Mouse (Mus musculus): ENCODE results near the gene Cyp3a13. TPM values are rescaled to one million over a fixed set of nuclear protein-coding genes. Genes with fewer than 3 reads are reported as not detected.

Gene Cyp3a13
- 0.09 TPM for polyA plus RNA-seq (2017; shearing (Covaris generic))

DNA sequence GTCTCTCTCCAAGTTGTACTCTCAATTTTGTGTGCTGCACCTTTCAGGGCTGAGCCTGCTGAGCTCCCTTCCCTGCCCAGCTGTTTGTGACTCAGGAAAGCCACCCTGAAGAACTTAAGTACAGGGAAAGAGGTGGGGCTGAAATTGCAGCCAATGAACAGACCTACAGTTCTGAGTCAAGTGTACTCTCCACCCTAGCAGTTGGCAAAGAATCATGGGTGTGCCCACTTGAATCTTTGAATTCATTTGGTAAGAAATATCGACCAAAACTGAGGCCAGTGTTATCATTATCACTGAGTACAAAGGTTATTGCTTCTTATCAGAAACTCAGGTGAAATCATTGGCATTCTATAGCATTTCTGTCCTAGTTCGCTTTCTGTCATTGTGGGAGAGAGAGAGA is at the start of gene Cyp3a13:
Cyp3a13 (minus strand) TSS at position 88 of the 400 bp plus-strand sequence.

DNA sequence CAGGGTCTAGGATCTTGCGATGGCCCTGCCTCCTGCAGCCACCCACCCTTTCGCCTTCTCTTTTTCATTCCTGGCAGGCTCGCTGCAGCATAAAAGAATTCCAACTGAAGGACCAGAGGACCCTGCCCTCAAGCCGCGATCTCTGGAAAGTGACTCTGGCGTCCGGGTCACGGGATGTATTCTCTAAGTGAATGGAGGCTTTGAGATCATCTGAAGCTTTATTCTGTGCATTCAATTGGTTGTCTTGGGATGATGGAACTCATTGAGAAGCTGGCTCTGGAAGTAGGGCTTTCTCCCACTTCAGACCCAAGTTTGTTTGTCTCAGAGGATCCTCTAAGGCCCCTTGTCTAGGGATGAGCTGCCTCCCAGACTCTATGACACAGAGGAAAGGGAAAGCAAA is 41.5 kb upstream of the Cyp3a13 start, which contains the start of gene Gjc3:
Gjc3 (minus strand) TSS at position 154 of the 400 bp plus-strand sequence.

DNA sequence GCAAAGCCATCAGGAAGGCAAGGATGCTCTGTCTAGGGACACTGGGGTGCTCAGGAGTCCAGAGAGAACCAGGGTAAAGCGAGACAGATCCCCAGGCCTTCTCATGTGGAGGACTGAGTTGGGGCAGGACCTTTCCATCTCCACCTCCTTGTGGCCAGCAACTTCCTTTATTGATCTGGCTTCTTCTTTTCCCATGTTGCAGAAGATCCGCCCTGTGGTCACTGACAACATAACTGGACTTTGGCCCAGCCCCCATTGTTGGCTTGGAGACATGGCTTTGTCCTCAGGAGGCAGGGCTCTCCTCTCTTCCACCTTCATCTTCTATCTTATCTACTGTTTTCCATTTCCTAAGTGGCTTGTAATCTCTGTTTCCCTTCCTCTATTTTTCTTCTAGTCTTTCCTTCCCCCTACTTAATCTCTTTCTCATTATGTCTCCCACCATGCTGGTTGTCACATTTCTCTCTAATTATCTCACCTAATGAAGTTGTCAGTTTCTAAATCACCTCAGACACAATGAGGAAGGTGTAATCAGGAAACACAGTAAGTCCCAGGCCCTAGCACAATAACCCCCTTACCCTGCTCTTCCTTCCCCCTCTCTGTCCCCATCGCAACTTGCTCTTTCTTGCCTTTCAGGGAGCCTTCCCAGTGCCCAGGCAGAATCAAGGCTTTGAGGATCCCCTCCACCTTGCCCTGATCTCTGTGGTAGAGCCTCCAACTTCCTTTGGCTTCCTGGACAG is 49.6 kb downstream of the Cyp3a13 start, which contains the start of gene Pilrb2:
Pilrb2 (minus strand) TSS at position 172 of the 737 bp plus-strand sequence.

DNA sequence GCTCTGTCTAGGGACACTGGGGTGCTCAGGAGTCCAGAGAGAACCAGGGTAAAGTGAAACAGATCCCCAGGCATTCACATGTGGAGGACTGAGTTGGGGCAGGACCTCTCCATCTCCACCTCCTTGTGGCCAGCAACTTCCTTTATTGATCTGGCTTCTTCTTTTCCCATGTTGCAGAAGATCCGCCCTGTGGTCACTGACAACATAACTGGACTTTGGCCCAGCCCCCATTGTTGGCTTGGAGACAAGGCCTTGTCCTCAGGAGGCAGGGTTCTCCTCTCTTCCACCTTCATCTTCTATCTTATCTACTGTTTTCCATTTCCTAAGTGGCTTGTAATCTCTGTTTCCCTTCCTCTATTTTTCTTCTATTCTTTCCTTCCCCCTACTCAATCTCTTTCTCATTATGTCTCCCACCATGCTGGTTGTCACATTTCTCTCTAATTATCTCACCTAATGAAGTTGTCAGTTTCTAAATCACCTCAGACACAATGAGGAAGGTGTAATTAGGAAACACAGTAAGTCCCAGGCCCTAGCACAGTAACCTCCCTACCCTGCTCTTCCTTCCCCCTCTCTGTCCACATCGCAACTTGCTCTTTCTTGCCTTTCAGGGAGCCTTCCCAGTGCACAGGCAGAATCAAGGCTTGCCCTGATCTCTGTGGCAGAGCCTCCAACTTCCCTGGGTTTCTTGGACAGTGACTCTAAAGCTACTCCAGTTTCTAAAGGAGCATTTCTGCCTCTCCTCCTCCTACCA is 63.3 kb downstream of the Cyp3a13 start, which contains the start of gene Pilrb1:
Pilrb1 (minus strand) TSS at position 147 of the 751 bp plus-strand sequence.

Other genes with a start within 250 kb of the Cyp3a13 start
- gene Agfg2, start 236.9 kb downstream of the Cyp3a13 start, polyA plus RNA-seq (2017; shearing (Covaris generic)), result 21.6 TPM
- gene Nyap1, start 180.0 kb downstream of the Cyp3a13 start, polyA plus RNA-seq (2017; shearing (Covaris generic)), result 0.98 TPM
- gene Tsc22d4, start 175.9 kb downstream of the Cyp3a13 start, polyA plus RNA-seq (2017; shearing (Covaris generic)), result 441 TPM
- gene Ppp1r35, start 142.8 kb downstream of the Cyp3a13 start, polyA plus RNA-seq (2017; shearing (Covaris generic)), result 21.1 TPM
- gene Mepce, start 134.0 kb downstream of the Cyp3a13 start, polyA plus RNA-seq (2017; shearing (Covaris generic)), result 19.8 TPM
- gene Zcwpw1, start 133.8 kb downstream of the Cyp3a13 start, polyA plus RNA-seq (2017; shearing (Covaris generic)), result 13.7 TPM
- 1.3 TPM for gene Pilra, start 85.3 kb downstream of the Cyp3a13 start, polyA plus RNA-seq (2017; shearing (Covaris generic))
- 0.58 TPM for gene Pilrb1, start 63.5 kb downstream of the Cyp3a13 start, polyA plus RNA-seq (2017; shearing (Covaris generic))
- gene Pilrb2, start 49.8 kb downstream of the Cyp3a13 start, polyA plus RNA-seq (2017; shearing (Covaris generic)), result 1.3 TPM
- gene Gjc3, start 41.5 kb upstream of the Cyp3a13 start, polyA plus RNA-seq (2017; shearing (Covaris generic)), result not detected
- not detected for gene Azgp1, start 59.9 kb upstream of the Cyp3a13 start, polyA plus RNA-seq (2017; shearing (Covaris generic))
- not detected for gene Smok3a, start 99.6 kb upstream of the Cyp3a13 start, polyA plus RNA-seq (2017; shearing (Covaris generic))
- not detected for gene Smok3b, start 99.8 kb upstream of the Cyp3a13 start, polyA plus RNA-seq (2017; shearing (Covaris generic))
- not detected for gene Smok3c, start 131.6 kb upstream of the Cyp3a13 start, polyA plus RNA-seq (2017; shearing (Covaris generic))
- 24.7 TPM for gene Zkscan1, start 163.5 kb upstream of the Cyp3a13 start, polyA plus RNA-seq (2017; shearing (Covaris generic))
- 32.2 TPM for gene Zscan21, start 195.3 kb upstream of the Cyp3a13 start, polyA plus RNA-seq (2017; shearing (Covaris generic))
- 24.1 TPM for gene Zfp113, start 234.1 kb upstream of the Cyp3a13 start, polyA plus RNA-seq (2017; shearing (Covaris generic))
- gene Cops6, start 239.5 kb upstream of the Cyp3a13 start, polyA plus RNA-seq (2017; shearing (Covaris generic)), result 241 TPM

All from CD4-positive, CD25-positive, alpha-beta regulatory T cell, adult 9 weeks (primary cell).